Mouse (Mus musculus) thymus, postnatal 0 days (tissue): ENCODE measurements around the gene Fgfrl1. TPM values are rescaled to one million over a fixed set of nuclear protein-coding genes. Genes with fewer than 3 reads are reported as not detected.

ENCODE experiments used
- DNase-seq: peaks from one replicate; pipeline ENCODE4 v3.0.0-alpha.2; 2015; ENCODE audit warnings: low spot score
- polyA plus RNA-seq: library from polyadenylated mRNA; unstranded; fragments of >200 nt; fragmentation: Nextera tagmentation; extraction: Ambion mirVana; gene quantifications from 2 replicates; pipeline ENCODE4 v1.2.1, GENCODE M21; 2015

Gene Fgfrl1
- polyA plus RNA-seq, 1 experiment from 2014 or later: 4.1 TPM

DNA sequence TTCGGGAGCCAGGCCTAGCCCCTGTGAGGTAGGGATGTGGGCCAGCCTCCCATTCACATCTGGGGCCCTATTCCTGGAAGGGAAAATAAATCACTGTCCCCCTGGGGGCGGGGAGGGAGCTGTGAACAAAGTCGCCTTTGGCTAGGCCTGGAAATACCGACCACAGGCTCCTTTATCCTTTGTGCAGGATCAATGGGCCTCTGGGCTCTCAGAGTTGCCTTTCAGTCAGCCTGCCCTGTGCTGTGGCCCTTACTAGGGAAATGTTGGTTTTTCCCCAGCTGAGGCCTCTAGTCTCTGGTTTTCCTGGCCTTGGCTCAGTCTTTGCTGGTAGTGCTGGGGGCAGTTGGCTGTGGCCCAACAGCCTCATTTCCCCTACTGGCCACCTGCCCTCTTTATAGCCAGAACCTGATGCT, 5.2 kb downstream of the Fgfrl1 start:
- no peak for DNase-seq

DNA sequence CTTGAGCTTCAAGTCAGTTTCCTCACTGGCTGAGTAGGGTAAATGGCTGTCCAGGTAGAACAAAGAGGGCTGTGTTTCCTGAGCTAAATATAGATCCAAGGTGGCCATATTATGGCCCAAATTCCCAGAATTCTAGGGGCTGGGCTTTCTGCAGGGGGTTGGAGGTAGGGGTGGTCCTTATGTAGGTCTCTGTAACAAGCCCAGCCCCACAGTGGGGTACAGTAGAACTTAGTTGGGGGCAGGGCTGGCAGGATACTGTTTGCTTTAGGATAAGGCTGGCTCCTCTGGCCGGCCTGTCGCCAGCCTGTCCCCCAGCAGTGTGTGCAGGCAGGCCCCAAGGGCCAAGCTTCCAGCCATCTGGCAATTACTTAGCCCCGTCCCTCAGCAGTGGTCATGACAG, 8.2 kb downstream of the Fgfrl1 start:
- no peak for DNase-seq

DNA sequence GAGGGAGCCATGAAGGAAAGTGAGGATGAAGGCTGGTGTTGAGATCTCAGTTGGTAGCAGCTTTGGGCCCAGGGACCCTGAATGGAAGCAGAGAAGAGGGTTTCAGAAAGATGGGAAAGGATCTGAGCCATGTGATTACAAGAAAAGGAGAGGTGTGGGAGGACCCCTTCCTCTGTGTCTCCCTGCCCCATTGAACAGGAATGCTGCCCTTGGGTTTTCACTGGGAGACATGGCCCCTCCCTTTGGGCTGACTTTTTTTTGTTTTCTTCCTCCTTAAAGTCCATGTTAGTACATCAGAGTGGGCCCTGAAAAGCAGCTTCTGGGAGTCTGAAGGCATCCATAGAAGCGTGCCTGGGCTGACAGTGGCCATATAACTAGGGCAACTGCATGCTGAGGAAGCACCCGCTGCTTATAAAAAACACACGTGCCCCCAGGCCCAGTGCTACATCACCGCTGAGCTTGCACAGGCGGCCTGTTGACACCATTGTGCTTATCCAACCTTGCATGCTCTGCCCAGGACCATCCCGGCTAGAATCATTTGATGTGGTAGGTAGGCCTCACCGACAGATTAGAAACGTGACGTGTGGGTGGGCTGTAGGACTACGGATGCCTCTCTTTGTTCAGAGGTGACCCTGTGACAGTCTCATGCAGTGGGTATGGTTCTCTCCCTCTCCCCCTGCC, 9.3 kb downstream of the Fgfrl1 start:
- DNase-seq: no peak

GRCm38 (mm10) chr5:108703754-108704626, 11.8 kb downstream of the Fgfrl1 start:
- DNase-seq: no peak

DNA sequence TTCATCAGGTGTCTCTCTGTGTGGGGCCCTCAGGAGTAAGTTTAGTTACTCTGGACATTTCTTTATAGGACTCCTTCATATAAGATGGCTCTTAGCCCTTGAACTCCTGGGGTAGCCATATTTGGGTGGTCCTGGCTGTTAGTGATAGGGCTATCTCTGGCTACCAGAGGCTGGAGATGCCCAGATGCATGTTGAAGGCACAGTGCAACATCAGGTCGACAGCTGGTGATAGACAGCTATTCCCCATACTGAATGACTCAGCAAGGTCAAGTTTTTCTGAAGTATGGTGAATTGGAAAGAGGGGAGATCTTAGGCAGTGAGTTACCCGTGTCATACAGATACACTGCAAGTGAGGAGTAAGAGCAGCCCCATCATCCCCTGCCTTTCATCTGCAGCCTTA, 15.6 kb downstream of the Fgfrl1 start:
- DNase-seq: no peak

GRCm38 (mm10) chr5:108708419-108708818, 16.2 kb downstream of the Fgfrl1 start:
- DNase-seq: no peak

GRCm38 (mm10) chr5:108708981-108709731, 17.0 kb downstream of the Fgfrl1 start:
- no peak for DNase-seq

DNA sequence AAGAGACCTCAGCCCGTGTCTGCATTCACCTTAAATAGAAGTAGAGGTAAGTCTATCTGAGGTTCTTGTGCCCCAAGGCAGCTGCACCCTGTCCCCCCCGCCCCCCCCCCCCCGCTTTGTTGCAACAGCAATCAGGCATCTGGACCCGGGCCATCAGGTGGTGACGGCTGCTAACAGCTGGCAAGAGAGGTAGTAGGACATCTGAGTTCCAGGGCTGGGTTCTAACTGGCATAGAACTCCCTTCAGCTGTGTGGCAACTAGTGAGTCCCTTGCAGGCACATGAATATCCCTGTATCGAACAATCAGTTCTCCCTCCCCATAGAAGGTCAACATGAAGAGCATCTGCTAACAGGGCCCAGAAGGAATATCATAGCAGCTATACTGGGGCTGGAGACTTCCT, 19.8 kb downstream of the Fgfrl1 start:
- no peak for DNase-seq

DNA sequence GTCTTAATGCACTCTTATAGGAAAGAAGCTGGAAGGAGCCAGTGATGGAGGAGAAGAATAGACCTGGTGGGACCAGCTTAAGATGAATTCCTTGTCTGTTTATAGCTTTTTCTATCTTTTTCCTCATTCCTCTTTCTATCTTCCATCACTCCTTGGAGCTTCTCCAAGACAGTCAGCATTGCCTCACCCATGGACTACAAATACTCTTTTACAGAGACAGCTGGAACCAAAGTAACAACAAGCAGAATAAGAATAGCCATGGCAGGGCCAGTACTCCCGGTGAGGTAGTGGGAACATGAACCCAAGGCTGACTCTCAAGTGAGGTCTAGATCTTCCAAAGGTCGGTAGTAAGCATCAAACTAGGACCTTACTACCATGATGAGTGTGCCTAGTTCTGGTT, 20.9 kb downstream of the Fgfrl1 start:
- DNase-seq: no peak

- no peak for DNase-seq
Observed at GRCm38 (mm10) chr5:108713691-108714090, 21.5 kb downstream of the Fgfrl1 start.

DNA sequence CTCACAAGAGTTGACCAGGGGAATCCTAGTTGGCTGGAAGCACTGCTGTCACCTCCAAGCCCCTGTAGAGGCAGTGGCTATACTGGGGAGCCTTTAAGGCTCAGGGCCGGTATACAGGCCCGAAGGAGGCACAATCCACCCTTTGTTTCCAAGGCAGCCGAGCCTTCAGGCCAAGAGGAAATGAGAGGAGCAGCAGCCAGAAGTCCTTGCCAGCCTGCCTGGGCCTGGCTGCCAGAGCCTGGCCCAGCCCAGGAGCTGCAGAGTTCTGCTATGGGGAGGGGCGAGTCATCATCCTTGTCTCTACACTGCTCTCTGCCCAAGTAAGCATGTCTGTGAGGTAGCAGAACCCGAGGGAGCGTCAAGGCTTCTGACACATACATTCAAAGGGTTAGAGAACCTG, 22.0 kb downstream of the Fgfrl1 start:
- no peak for DNase-seq

GRCm38 (mm10) chr5:108715974-108716373, 23.8 kb downstream of the Fgfrl1 start:
- no peak for DNase-seq

GRCm38 (mm10) chr5:108718051-108718450, 25.9 kb downstream of the Fgfrl1 start:
- DNase-seq: no peak

DNA sequence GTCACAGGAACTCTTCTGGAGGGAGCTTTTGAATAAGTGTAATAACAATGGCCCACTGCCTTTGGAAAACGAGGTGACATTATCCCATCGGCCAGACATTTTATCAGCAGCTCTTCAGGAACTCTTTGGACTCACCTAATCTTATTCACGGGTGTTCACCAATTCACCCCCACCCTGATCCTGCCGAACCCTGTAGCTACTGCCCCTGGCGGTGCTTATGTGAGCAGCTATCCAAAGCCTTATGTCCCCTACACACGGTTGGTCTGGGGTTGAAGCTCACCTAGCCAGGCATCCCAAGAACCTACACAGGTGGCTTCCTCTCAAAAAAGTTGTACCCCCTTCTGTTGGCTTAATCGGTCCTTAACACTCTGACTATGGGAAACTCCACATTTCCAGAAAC, 27.6 kb downstream of the Fgfrl1 start:
- no peak for DNase-seq

DNA sequence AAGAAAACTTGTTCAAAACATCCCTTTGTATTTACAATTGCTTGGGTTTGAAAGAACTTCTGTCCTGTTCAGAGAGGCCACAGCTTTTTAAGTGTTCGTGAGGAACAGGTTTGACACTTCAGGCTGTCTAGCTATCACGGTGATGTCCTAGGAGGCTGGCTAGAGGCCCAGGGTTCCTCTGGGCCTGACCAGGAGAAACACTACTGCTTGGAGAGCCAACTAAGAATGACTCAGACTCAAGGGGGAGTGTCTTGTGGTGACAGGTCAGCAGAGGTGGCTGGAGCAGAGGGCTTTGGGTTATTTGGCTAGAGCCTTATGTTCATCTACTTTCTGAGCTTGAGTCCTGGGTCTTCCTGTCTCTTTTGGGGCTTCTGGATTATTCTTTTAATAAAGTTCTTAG, 31.8 kb downstream of the Fgfrl1 start:
- DNase-seq: no peak

DNA sequence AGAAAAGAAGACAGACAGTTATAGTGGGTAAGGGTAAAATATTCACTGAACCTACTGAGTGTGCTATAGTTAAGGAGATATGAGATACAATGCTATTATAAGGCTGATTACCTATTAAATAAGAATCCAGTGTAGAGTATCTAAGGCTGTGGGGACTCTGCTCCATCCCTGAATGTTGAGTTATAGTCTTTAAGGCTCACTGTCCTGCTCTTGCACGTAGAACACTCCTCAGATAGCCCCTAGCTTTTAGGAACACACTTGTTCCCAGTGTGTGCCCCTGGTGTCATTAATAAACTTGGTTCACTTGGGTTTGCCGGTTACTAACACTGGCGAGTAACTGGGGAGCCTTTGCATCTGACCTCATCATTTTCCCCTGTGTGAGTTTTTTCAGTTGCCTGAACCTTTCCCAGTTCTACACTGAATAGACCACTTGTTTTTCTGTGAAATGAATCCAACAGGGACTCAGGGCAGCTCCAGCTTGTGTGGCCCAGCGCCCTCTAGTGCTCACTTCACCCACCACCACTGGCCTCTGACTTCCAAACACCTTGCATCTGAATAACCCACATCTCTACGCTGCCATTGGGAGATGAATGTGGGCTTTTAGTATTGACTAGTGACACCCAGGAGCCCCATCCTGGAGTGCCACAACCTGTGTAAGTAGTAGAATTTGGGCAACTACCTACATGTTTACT, 34.5 kb downstream of the Fgfrl1 start:
- peak; percentile 54 for DNase-seq

GRCm38 (mm10) chr5:108727425-108727824, 35.2 kb downstream of the Fgfrl1 start:
- DNase-seq: no peak

DNA sequence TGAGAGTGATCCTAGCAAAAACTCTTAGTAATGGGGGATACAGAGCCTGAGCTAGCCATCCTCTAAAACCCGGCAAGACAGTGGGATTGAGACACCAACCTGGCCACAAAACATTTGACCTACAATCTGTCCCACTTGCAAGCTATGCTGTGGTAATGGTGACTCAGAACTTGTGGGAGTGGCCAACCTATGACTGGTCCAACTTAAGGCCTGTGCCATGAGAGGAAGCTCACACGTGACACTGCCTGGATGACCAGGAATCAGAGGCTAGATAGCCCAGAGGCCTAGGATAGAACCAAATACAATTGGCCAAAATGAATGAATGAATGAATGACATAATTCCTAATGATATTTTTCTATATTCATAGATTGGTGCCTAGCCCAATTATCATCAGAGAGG, 49.7 kb downstream of the Fgfrl1 start:
- DNase-seq: no peak

DNA sequence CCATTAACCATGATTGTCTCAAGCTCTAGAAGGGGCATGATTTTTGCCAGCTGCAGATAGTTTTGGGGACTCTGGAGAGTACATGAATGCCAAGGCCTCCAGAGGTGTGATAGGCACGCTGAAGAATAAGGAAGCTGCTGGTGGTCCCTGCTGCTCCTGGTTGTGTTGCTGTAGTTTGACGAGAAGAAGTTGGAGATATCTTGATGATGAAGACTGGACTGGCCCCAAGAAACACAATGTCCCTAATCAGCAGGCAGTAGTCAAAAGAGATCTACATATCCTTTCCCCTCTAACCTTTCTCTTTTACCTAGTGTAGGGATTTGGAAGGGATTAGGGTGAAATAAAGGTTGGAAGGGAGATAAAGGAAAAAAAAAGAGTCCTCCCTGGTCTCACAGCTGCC, 50.4 kb downstream of the Fgfrl1 start:
- DNase-seq: no peak

GRCm38 (mm10) chr5:108743856-108744255, 51.7 kb downstream of the Fgfrl1 start:
- no peak for DNase-seq

GRCm38 (mm10) chr5:108744629-108745028, 52.4 kb downstream of the Fgfrl1 start:
- no peak for DNase-seq
